Mouse (Mus musculus): ENCODE data around the gene Rhbdf2.

The Rhbdf2 gene

DNA sequence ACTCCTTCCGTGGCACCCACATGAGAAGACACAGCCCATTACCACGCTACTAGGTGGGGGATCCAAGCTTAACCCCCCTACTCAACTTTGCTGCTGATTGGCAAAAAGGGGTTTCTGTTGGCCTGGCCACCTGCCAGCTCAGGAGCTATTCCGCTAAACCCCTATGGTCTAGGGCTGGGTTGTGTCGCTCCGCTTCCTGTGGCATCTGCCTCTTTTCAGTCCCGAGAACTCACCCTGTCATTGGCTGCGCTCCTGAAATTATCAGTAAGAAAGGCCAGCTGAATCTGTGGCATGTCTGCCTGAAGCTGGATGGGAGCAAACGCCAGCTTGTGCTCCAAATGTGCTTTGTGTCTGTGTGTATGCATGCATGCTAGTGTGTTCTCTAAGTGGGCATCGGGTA lies 33.4 kb upstream of the Rhbdf2 start:
- in situ Hi-C loops (cut with MboI, MseI) = loop anchor here (10.0 kb wide), 1 partner anchor 695 kb away; no protein-coding TSS in a partner anchor

DNA sequence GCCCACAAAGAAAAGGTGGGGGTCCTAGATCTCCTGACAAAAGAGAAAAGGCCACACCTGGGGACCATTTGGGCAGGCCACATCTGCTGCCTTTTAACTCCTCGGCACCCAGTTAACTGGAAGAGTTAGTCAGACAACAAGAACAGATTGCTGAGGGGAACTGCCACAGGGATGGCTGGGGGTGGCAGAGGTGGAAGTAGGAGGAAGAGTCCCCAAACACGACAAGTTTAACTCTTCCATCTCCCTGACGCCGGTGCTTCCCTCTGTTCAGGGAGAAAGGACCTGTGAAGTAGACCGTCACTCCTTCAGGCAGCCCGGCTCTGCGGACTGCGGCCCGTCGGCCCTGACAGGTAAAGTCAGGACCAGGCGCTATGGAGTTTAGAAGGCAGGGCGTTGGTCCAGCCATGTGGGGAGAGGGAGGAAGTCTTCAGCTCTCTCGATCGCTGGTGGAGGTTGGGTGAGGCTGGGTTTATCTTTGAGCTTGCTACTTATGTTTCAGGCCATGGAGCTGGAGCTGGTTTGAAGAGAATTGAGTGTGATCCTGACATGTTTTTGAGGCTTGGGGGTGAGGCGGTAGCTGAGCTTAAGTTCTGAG lies 32.3 kb upstream of the Rhbdf2 start:
- in situ Hi-C loops (cut with MboI, MseI) = no loop called here

DNA sequence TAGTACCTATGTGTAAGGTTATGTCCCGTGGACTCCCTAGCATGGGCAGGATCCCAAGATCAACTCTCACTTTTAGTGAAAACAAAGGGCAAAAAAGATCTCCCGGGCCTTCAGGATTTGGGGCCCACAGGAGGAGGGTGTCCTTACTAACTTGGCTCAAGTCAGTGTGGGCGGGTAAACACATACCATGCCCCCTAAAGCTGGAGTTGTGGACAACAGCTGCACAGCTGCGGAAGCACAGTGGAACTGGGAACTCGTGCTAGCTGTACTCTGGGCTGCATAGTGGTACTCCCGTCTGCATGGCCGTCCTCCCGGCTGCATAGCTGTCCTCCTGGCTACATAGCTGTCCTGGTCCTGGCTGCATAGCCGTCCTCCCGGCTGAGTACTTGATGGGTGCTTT lies 31.4 kb upstream of the Rhbdf2 start:
- in situ Hi-C loops (cut with MboI, MseI) = no loop called here

DNA sequence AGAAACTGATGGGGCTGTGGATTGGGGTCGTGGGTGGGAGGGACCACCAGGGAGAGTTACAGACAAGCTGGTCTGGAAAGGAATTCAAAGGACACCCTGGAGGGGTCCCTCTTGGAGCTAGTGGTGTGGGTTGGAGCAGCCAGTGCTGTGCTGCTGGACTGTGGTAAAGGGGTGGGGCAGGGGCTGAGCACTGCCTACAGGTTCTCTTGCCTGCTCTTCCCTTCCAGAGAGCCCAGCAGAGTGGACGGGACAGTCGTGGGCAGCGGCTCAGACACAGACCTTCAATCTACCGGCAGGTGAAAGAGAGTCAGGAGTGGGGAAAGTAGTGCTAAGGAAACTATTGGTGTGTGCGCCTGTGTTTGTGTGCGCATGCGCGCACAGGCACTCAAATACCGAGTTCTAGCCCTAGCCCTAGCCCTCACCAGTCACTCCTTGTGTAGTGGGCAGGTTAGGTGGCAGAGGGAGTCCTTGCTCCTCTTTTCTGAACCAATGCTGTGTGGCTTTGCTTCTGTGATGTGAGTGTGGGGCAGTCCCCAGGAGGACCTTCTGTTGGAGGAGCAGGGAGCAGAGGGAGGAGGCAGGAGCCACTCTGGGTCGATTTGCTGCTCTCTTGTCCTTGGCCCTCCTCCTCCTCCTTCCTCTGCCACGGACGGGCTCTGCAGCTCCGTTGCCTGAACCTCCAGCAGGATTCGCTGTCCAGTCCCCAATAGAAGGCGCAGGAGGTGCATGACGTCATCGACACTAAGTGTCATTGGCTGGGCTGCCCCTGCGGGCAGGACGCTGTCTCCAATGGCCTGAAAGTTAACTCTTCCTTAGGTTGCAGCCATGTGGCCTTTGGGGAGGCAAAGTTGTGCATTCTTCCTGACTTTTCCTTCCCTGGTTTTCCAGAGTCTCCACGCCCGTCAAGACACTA lies 30.7 kb upstream of the Rhbdf2 start:
- in situ Hi-C loops (cut with MboI, MseI) = no loop called here

DNA sequence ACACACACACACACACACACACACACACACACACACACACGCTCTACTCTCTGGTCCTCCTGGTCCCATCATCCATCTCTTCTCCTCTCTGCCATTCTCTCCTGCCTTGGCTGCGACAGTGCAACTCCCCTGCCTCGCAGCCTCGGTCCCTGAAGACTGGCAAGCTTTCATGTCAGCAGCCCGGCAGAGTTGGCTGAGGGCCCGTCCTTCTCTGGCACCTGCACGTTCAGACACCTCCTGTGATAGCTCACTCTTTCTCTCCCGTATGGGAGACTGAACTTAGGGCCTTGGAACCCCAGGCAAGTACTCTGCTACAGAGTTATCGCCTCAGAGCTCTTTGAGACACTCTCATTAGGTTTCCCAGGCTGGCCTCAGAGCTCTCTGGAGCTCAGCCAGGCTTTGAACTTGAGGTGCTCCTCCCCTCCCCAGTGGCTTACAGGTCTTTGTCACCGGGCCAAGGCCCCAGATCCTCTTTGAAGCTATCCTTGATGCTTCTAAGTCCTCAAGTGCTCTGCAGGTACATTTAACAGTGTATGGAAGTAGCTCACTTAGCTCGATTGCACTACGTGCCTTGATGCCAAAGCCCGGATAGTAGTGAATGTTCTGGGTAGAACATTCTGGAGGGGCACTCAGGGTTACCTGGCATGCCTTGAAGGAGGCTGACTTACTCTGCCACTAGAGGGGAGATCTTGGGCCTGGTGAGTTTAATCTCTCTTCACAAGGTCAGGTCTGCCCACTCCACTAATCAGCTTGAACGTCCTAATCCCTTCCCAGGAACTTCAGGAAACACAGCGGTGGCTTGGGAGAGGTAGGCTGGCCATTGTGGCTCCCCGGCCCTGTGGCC lies 29.8 kb upstream of the Rhbdf2 start:
- in situ Hi-C loops (cut with MboI, MseI) = no loop called here

DNA sequence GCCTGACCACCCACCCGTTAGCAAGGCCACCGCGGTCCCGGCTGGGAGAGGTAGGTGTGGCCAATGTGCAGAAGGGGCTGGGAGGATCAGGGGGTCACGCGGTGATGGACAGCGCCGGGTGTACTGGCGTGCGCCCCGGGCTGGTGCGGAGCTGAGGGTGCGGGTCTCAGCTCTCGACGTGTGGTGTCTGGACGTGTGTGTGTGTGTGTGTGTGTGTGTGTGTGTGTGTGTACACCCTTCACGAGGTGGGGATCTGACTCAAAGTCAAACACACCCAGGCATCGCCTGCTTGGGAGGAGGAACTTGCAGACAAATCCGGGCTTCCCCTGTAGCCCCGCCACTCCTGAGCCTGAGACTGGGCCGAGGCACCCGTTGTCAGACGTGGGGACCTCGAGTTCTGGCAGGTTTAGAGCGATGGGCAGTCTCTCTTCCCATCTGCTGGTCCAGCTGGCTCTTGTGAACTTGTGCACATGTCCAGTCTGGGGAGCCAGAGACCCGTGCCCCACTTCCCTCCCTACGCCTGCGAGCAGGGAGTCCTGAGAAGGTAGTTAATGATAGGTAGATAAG lies 27.5 kb upstream of the Rhbdf2 start, which contains the start of gene Cygb:
Cygb (minus strand) TSS at position 59 of the 567 bp plus-strand sequence.
- in situ Hi-C loops (cut with MboI, MseI) = loop anchor here (5.0 kb wide), 1 partner anchor 52 kb away; no protein-coding TSS in a partner anchor

DNA sequence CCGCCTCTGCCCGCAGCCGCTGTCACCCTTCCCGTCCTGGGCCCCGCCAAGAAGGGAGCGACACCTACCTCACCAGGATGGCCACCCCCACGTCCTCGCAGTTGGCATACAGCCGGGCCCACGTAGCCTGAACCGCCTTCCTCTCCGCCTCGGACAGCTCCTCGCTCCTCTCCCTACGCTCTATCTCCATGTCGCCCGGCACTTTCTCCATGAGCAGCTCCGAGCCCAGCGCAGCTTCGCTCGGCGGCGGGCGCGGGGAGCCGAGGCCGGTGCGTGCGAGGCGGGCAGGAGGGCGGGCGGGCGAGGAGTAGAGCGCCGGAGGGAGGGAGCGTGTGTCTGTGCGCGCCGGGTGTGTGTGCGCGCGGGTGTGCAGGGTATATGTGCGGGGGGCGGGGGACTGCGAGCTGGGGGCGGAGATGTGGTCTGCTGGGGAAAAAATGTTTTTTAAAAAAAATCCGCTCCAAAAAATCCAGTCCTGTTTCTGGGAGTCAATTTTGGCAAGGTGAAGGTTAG lies 26.9 kb upstream of the Rhbdf2 start:
- in situ Hi-C loops (cut with MboI, MseI) = loop anchor here (5.0 kb wide), 1 partner anchor 51 kb away; no protein-coding TSS in a partner anchor

DNA sequence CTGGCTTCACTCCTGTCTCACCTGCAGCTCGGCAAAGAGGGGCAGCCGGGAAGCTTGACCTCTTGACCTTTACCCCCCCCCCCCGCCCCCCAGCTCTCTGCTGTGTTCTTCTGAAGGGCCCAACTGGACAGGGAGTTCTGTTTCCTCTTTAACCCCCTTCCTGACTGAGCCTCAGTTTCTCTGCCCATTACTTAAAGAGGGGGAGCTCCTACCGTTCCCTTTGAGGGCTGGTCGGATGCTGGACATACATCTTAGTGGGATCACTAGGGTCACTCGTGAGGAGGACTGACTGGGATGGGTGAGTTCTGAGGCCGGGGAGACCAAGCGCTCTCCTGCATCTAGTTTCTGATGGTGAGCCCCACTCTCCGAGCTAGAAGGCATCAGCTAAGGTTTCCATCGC lies 26.4 kb upstream of the Rhbdf2 start, which contains the start of gene Prcd:
Prcd (plus strand) TSS at position 301 of the 400 bp plus-strand sequence.
- in situ Hi-C loops (cut with MboI, MseI) = loop anchor here (5.0 kb wide), 1 partner anchor 51 kb away; no protein-coding TSS in a partner anchor

DNA sequence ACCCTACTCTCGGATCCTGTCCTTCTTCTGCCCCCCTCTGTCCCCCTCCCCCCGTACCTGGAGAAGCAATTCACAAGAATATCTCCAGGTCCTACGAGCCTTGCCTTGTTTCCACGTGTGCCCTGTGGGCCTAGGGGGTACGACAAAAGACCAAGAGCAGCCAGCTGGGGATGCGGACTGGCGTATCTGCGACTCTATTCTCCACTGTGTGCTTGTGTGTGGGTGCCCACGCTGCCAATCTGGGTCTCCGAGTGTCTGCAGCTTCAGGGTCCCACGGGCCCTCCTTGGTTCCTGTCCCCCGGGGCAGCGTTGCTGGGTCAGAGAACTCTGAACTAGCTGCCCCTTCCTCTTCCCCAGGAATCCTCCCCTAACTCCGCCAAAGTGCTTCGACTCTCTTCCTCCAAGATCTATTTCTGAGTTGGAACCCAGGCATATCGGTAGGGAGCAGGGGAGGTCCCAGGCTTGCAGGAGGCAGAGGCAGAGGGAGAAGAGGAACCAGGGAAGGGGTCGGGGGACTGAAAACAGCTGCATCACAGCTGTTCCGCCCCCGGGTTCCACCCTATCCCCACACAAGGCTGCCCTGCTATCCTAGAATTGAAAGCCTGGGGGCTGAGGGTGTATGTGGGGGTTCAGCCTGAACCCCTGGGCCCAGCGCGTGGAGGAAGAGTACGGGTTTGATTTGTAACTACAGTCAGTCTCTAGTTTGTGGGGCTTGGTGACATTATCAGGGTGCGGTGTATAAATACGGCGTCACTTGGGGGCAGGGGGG lies 25.7 kb upstream of the Rhbdf2 start:
- in situ Hi-C loops (cut with MboI, MseI) = loop anchor here (5.0 kb wide), 1 partner anchor 50 kb away; no protein-coding TSS in a partner anchor

DNA sequence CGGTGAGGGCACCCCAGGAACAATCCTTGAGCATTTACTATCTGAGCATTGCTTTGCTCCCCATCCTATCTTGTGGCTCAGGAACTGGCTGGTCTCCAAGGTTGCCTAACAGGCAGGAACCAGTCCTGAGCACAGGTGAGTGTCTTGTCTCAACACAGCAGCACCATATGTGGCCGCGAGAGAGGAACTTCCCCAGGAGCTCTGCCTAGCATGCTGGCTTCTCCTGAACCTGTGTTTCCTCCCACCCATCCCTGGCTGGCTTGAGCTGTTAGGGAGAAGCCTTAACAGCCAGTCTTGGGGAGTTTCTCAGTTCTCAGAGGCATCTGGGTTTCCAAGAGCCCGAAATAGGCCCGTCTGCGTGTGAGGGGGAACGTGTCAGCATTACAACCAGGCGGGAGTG lies 24.5 kb upstream of the Rhbdf2 start:
- in situ Hi-C loops (cut with MboI, MseI) = loop anchor here (5.0 kb wide), 1 partner anchor 49 kb away; no protein-coding TSS in a partner anchor

DNA sequence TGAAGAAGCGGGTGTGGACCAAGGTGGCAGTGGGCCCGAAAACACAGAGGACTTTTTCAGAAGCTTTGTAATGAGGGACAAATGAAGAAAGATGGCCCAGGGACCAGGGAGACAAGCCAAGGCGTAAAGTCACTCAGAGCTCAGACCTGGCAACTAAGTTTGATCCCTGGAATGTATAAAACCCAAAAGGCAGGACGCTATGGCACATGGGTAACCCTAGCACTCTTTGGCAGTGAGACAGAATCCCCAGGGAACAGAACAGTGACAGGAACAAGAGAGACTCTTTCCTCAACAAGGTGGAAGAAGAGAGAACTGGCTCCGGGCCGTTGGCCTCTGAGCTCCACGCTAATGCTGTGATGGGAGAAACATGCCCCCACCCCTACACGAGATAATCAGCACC lies 24.0 kb upstream of the Rhbdf2 start:
- in situ Hi-C loops (cut with MboI, MseI) = loop anchor here (5.0 kb wide), 1 partner anchor 49 kb away; no protein-coding TSS in a partner anchor

DNA sequence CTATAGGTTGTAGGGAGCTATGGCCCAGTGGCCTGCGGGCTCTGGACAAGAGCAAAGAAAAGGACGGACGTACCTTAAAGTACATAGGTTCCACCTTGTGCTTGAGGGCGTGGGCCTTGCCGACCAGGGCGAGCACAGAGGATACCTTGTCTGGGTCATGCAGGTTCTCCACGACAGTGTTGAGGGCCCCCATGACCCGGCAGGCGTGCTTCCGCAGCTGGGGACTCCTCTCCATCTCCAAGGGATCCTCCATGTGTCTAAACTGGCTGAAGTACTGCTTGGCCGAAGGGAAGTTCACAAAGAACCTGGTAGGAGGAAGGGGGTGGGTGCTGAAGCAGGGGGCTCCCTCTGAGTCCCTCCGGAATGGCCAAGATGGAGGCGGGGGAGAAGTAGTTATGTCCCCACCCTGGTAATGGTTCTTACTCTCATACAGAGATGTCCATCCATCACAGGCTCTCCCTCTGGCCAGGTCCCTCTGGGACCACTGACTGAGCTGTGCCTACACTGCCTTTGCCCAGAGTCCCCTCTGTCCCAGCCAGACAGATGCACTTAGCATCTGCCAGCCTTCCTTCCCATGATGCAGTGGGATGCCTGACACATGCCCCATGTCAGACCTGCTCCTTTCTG lies 23.0 kb upstream of the Rhbdf2 start:
- in situ Hi-C loops (cut with MboI, MseI) = loop anchor here (5.0 kb wide), 2 partner anchors 48 to 167 kb away; no protein-coding TSS in a partner anchor

DNA sequence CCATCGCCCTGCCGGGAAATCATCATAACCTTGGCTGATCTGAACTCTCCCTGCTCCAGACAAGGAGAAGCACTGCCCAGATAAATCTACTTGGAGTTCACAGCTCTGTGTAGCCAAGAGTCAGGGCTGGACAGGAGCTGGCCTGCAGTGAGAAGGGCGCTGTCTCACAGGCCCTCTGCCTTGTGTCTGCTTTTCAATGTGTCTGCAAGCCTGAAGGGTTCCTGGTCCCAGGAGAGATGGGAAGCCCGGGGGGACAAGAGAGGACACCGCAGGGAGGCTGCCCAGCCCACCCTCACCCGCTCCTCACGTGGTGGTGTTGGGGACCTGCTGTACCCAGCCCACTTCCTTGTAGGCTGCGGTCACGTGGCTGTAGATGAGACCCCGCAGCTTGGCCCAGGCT lies 22.2 kb upstream of the Rhbdf2 start:
- in situ Hi-C loops (cut with MboI, MseI) = loop anchor here (5.0 kb wide), 1 partner anchor 168 kb away; no protein-coding TSS in a partner anchor

DNA sequence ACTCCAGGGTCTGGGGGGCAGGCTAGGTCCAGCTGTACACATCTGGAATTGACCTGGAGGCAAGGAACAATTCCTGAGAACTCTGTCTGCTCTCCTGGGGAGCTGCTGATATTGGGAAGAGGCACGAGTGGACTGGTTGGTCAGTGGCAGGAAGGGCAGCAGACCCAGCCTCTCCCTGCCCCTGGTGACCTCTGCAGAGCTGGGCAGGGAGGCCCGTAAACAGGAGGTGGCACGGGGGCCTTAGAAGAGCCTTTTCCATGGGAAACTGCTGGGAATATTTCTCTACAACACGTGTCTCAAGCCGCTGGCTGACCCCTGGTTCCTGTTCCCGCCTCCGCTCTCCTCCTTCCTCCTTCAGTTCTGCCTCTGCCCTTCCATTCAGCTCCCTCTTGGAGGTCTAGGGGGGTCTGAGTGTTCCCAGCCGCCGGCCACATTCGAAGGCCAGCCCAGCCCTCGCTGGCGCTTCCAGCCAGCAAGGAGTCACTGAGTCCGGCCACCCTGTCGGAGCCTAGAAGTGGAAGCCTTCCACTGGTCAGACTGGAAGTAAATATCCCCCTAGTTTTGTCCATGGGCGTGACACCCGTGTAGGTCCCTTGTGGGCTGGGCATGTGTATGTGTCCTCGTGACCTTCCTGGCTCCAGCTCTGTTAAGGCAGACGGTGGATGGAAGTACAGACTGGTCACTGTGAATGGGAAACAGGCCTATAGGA lies 21.5 kb upstream of the Rhbdf2 start:
- in situ Hi-C loops (cut with MboI, MseI) = loop anchor here (5.0 kb wide), 1 partner anchor 169 kb away; no protein-coding TSS in a partner anchor

DNA sequence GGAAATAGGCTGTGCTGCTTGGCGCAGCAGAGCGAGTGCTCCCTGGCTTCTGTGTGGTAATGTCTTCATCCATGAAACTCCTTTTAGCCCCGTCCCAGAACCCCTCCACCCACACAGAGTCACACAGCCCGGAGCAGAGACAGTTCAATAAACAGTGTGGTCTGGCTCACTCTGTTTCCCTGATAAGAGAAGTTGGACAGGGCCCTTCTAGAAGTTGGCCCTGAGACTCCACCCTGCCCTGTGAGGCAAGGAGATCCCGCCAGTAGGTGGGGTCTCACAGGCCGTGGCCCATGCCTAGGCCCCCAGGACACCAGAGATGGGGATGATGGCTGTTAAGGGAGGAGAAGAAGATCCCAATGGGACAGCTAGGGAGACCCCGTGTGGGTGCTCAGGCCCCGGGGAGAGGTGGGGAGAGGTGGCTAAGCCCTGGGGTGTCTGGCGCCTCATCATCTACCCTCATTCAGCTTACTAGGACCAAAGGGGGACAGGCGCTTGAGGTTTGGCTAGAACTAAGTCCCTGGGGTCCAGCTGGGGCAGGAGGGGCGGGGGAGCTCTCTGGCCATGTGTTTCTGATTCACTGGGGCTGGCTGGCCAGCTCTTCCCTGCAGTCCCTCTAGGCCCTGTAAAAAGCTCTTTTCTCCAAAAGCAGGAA lies 20.6 kb upstream of the Rhbdf2 start:
- in situ Hi-C loops (cut with MboI, MseI) = loop anchor here (5.0 kb wide), 1 partner anchor 170 kb away; no protein-coding TSS in a partner anchor

DNA sequence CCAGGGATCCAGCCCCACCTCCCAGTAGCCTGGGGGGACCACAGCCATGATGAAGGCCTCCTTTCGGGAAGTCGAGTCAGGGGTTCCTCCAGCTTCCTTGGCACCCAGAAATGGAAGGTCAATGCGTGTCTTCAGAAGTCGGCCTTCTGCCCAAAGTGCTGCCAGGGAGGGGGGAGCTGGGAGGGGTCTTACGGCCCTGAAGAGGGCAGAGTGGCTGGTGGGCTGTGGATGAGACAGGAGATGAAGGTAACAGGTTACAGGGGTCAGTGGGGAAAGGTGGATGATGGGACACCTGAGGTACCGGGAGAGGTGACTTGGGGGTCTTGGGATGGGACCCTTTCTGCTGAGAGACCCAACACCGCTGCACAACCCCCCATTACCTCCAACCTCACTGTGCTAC lies 20.0 kb upstream of the Rhbdf2 start:
- in situ Hi-C loops (cut with MboI, MseI) = loop anchor here (5.0 kb wide), 1 partner anchor 171 kb away; no protein-coding TSS in a partner anchor

DNA sequence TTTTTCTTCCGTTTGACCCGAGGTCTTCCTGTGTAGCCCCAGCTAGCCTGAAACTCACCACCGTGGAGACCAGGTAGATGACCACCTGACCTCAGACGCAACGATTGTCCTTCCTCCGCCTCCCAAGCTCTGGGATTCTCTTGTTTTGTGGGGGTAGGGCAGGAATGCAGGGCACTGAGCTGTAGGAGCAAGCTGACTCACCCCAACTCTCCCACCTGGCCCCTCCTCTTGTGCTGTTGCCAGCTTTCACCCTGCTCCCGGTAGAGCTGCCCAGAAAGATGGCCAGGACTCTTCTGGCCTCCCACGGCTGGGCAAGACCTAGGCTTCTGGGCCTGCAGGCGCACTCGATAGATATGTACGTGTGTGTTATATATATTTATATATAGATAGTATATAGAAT lies 19.3 kb upstream of the Rhbdf2 start:
- in situ Hi-C loops (cut with MboI, MseI) = loop anchor here (5.0 kb wide), 1 partner anchor 171 kb away; no protein-coding TSS in a partner anchor

Data from T-helper 2 cell (primary cell).